23 mouse cellular contexts compared by ENCODE assay signal in genomic region chr1:173443061-173443460, GRCm38 (mm10). TPM values are rescaled to one million over a fixed set of nuclear protein-coding genes. Genes with fewer than 3 reads are reported as not detected.
A peak's percentile ranks its signal among the peaks of the same experiment; 100 is the strongest.
DNase-seq lines count a peak whose midpoint lies in the region; ATAC-seq lines count a peak whose summit lies in the region.
"Had no signal": no experiment of that assay in that cellular context is flagged by ENCODE, and none has a peak within 500 bp of the region (broad histone marks: within the 10 kb centered on the region; RNA-seq: fewer than 3 reads in every experiment).

No protein-coding gene starts in this region.

- H3K4me1 ChIP-seq in heart, embryonic 12.5 days (replicated peaks): no peaks in the 10 kb centered on the region

- H3K27me3 ChIP-seq in heart, embryonic 12.5 days (replicated peaks): no peaks in the 10 kb centered on the region
- H3K27me3 ChIP-seq: CH12.LX had no signal

- no peak overlapping the region for H3K4me3 ChIP-seq in heart, embryonic 12.5 days

- H3K9me3 ChIP-seq in heart, embryonic 12.5 days (replicated peaks): no peaks in the 10 kb centered on the region

- DNase-seq in heart, adult 11 months: peak; percentile 42
- peak; percentile 90 for DNase-seq in fat pad, adult 2 months (ENCODE audit: extremely low read depth, low read depth, low spot score)
- DNase-seq in gonadal fat pad, adult 2 months (ENCODE audit: low read depth): peak; percentile 95
- DNase-seq in urinary bladder, postnatal 36 days (ENCODE audit: low spot score in 2 of 2): no peak
- DNase-seq in adrenal gland, adult (ENCODE audit: inconsistent age in 2 of 2, low spot score in 1 of 2): no peak
- DNase-seq: adrenal gland, adult 2 months; adrenal gland, adult 8-10 months; adrenal gland, postnatal 10 days; adrenal gland, postnatal 14 days; adrenal gland, postnatal 25 days; adrenal gland, postnatal 36 days; B cell, adult 2 months; cerebellum, adult 11 months; cerebellum, adult 11-12 months; cerebellum, adult 18-20 months; cerebellum, adult 2 months had no signal

- ATAC-seq in heart, embryonic 12.5 days (ENCODE audit: insufficient number of reproducible peaks, low FRiP score): no peak
- ATAC-seq: activated CD4-positive, CD25-positive, alpha-beta regulatory T cell, adult 4 months; CD4-positive, CD25-positive, alpha-beta regulatory T cell, adult 4 months; Patski had no signal

- H3K4me2 ChIP-seq in heart, embryonic 12.5 days: no peak overlapping the region

- no peak overlapping the region for H3K9ac ChIP-seq in heart, embryonic 12.5 days

- H3K27ac ChIP-seq in heart, embryonic 12.5 days (ENCODE audit: poor library complexity, severe bottlenecking): no peak overlapping the region

- 85% methylated on average over 1 of the region's 1 CpGs for WGBS in heart, embryonic 12.5 days

- H3K36me3 ChIP-seq in heart, embryonic 12.5 days: no peaks in the 10 kb centered on the region
- H3K36me3 ChIP-seq: G1E had no signal

RNA-seq across cellular contexts. Expression of gene Ifi206, which starts 47.8 kb away (rescaled TPM):
- polyA plus RNA-seq in heart, embryonic 12.5 days (2016; fragmentation: Nextera tagmentation; extraction: Ambion mirVana): not detected in 2 replicates
- 0.38 and 0.66 TPM in 2 replicates for polyA plus RNA-seq in gonadal fat pad, adult 2 months (2012; rRNA removed)
- polyA plus RNA-seq: C2C12, G1E, Patski had no signal

Comparison
In these comparisons a context has a peak if more than half of its experiments do, and no peak if none do; other contexts are left out.
1. DNase-seq: peak in heart, adult 11 months (single experiment), fat pad, adult 2 months (single experiment) and gonadal fat pad, adult 2 months (single experiment); none in urinary bladder, postnatal 36 days (0 of 2) and adrenal gland, adult (0 of 2).